Mouse (Mus musculus) CD4-positive helper T cell, adult 2 months (primary cell): ENCODE results near the gene Znrd1.

ENCODE experiments used
- DNase-seq: peaks from one replicate; pipeline ENCODE4 v3.0.0-alpha.2; 2012; ENCODE audit warnings: low read depth, missing footprints, low spot score

Znrd1 gene

DNA sequence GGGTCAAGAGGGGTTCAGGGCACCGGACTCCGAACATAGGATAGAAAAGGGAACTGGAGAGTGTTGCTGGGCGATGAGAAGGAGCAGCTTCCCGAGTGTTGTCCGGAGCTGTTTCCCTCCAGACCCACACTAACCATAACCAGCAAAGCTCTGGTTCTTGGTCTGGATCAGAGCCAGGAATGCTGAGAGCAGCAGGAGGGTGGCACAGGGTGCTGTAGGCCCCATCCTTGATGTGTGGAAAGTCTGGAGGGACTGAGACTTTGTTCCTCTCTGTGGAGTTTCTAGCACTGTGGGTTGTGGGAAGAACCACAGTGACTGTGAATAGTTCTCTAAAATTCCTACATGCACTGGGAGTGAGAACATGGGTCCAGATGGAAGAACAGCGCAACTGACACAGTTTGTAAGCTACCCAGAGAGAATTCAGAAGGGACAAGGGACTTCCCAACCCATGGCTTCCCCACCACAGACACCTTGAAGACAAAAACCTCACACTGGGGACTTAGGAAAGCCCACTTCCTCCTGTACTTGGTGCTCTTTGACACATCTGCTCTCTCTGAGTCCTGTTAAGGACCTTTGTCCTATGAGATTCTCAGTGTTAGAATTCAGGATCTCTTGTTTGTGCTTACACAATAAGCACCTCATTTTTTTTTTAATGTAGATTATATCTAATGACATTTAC lies 13.0 kb upstream of the Znrd1 start:
- DNase-seq, result peak; percentile 54

DNA sequence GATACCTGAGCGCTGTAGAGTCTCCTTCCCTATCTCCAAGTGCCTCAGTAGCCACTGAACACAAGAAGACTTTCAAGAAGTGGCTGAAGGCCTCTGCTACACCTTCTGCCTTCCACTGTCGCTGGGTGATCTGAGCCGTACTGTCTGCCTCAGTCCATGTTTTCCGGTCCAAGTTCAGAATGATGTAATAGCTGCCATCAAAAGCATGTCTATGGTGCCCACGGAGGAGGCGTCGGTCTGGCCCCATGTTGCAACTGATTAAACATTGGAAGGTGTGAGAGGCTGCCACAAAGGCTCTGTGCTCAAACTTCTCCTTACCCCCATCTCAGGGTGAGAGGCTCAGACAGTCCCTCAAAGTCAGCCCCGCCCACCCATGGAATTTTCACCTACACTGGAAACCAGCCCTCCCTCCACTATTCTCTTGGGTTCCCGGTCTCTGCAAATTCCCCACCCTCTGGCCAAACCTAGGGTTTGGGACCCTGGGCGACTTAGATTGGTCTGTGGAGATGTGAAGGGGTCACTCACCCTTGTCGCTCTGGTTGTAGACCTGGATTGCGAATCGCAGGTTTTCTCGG lies 12.0 kb upstream of the Znrd1 start:
- no peak for DNase-seq

DNA sequence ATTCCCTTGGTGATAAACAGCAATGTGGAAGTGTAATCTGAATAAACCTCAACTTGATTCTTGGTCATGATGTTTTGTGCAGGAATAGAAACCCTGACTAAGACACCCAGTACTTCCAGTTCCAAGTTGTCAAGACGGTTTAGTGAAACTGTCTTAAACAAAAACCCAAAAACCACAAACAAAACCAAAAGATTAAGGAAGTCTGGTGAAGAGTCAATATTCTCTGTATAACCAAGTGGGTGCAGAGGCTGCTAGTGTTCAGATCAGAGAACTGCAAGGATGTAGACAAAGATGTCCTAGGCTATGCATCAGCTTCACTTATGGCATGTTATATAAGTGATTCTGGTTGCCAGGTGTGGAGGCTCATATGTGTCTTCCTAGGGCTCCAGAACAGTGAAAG lies 8.5 kb upstream of the Znrd1 start:
- no peak for DNase-seq

DNA sequence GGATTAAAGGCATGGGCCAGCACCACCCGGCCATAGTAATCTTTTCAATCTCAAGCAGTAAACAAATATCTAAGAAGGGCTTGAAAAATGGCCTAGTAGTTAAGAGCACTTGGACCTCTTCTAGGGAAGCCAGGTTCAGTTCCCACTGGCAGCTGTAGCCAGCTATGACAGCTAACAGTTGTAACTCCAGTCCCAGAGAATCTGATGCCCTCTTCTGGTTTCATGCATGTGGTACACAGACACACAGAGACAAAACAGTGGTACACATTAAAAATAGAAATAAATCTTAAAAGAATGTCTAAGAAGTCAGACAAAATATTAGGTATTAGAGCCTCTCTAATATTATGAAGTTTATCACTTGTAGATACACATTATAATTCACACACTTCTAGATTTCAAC lies 2.8 kb upstream of the Znrd1 start:
- DNase-seq, result no peak

- DNase-seq, result no peak
Observed at GRCm38 (mm10) chr17:36958884-36959283, 525 bp upstream of the Znrd1 start.

GRCm38 (mm10) chr17:36953062-36953461 lies 5.3 kb downstream of the Znrd1 start:
- no peak for DNase-seq

DNA sequence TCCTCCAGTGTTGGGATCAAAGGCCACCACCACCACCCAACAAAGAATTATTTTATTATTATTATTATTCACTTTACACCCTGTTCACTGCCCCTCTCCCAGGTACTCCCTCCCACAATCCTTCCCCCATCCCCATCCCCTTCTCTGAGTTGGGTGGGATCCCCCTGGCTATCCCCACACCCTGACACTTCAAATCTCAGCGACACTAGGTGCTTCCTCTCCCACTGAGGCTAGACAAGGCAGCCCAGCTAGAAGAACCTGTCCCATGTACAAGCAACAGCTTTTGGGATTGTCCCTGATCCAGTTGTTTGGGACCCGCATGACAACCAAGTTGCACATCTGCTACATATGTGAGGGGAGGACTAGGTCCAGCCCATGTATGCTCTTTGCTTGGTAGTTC lies 5.7 kb downstream of the Znrd1 start:
- DNase-seq, result no peak

DNA sequence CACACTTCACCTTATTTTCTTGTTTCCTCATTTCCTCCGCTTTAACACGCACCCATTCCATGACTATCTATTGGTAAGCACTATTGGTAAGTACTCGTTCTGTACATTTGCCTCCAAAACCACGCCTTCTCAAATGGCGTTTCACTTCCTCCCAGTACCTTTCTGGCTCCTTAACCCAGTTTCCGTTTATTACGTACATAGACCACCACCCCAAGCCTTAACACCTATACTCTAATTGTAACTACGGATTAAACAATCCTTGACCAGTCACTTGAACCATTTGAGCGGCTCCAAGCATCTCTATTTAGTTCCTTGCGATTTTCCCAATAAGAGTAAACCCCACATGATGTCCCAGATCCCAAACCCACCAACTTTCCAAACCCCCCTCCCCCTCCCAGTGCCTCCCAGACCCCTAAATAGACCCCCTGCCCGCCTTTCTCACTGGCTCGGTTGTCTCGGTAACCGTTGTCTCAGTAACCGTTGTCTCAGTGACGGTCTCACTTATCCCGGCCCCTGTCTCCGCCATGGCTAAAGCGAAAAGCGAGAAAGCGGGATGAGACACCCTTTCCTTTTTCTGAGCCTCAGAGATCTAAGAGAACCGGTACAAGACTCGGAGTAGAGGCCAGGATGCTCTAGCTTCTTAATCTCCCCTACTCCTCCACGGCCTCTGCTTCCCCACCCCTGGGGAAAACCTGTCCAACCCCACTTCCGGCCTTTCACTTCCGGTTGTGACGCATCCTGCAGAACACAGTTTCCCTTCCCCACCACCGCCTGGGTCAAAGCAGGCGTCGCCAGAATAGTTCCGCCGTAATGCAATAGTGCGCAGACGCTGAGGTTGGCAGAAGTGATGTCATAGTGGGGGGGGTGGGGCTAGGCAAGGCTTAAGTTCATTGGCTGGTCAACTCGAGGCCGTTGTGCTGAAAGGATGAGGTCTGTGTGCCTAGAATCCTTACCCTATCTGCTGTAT lies 7.1 kb downstream of the Znrd1 start, which contains the start of gene Ppp1r11:
TSS of gene Ppp1r11 (minus strand) at position 761 of the 967 bp plus-strand sequence.
- peak; percentile 97 for DNase-seq

DNA sequence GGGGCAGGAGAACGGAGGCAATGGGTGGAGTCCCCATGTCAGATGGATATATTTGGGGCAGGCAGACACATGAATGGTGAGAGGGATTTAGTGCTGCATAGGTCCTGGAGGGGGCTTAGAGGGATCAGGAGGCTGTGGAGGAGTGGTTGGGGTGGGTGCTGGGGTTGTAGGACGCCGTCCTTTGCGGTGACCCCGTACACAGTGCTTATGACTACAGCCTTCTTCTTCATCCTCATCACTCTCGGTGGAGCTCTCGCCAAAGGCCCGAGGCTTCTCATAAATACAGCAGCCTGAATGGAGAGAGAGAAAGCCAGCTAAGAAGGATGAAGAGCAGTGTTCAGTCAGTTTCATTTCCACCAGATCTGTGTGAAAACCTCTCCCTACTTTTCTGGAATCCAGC lies 9.1 kb downstream of the Znrd1 start:
- no peak for DNase-seq

DNA sequence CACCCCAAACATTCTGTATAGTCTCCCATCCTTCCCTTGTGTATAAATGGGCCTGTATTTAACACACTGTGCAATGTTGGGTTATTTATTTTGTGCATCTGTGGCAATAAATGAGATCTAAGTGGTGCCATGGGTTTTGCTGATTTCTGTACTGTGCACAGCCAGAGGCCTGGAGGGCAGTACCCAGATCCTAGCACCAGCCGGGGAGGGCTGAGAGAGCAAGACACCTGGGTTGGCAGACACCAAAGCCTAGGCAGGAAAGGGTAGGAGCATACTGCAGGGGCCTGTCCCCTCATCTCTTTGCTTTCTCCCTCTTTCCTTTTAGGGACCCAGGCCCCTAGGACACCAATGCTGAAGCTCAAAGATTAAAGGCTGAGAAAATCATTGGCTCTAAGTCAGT lies 10.1 kb downstream of the Znrd1 start:
- DNase-seq, result no peak

- peak; percentile 48 for DNase-seq
Observed at GRCm38 (mm10) chr17:36947051-36947819, 11.1 kb downstream of the Znrd1 start.

DNA sequence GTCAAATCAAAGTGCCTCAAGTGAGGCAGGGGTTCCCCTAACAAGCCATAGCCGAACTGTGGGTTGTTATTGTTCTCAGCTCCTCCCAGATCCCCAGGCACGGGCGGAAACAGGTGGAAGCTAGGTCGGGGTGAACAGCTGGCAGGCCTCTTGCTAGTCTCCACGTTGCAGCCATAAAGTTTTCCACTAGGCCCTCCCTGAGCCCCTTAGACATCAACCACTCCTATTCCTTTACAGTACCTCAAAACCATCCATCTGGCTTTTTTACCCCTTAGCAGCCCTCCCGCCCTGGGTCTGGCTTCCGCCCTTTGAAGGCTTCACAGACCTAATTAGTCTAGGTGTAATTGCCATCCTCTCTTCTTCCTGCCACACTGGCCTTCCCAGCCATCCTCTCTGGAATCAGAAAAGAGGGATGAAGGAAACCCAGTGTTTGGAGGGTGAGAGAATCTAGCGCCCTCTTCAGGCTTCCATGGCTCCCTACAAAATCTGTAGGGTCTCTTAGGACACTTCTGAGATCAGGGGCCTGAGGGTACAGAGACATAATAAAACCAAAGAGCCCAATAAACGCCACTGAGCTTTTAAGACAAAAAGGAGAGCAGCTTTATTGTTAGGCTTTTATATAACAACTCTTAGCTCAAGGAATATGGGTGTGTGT lies 14.1 kb downstream of the Znrd1 start:
- peak; percentile 71 for DNase-seq

DNA sequence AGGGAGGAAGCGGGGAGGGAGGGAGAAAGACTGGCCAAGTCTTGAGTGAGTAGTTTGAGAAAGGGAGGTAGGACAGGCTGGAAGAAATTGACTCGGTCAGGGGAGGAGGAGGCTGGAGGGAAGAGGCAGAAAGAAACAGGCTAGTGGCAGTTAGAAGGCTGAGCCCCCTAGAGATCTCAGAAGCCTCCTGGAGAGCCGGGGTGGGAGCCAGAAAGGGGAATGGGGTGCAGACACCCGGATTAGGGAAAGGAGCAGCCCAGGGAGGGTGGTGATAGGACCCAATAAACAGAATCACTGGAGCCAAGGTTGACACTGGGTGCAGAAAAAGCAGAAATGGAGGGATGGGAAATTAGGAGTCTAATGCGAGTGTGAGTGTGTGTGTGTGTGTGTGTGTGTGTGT lies 14.7 kb downstream of the Znrd1 start:
- DNase-seq, result no peak

GRCm38 (mm10) chr17:36942791-36943471 lies 15.4 kb downstream of the Znrd1 start, which contains the start of gene Rnf39:
Rnf39 (plus strand) TSS chr17:36942918.
- no peak for DNase-seq

GRCm38 (mm10) chr17:36942391-36942790 lies 16.0 kb downstream of the Znrd1 start:
- peak; percentile 69 for DNase-seq

- DNase-seq, result no peak
Observed at GRCm38 (mm10) chr17:36938056-36938455, 20.3 kb downstream of the Znrd1 start.

DNA sequence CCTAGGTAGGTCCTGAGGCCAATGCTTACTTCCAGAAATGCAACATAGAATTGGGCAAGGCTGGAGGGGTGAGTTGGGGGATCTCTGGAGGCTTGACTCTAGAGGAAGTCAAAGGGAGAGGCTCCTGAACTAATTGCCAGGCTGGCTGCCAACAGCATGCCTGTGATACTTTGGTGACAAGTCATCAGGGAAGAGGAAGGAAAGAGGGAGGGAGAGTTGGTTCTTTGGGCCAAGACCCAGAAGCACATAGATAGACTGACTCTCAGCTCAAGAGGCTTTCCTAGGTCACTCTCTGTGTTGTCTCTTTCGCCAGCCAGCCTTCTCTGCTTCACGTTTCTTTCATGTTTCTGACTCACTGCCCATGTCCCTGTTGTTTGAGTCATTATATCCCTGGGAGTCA lies 26.6 kb downstream of the Znrd1 start:
- DNase-seq, result no peak

- DNase-seq, result no peak
Observed at GRCm38 (mm10) chr17:36931130-36931529, 27.2 kb downstream of the Znrd1 start.

GRCm38 (mm10) chr17:36930233-36930632 lies 28.1 kb downstream of the Znrd1 start:
- DNase-seq, result no peak

- DNase-seq, result no peak
Observed at GRCm38 (mm10) chr17:36929236-36929932, 29.0 kb downstream of the Znrd1 start.
